Mouse (Mus musculus) midbrain, postnatal 0 days (tissue): ENCODE results near the gene Olfr1342. TPM values are rescaled to one million over a fixed set of nuclear protein-coding genes. Genes with fewer than 3 reads are reported as not detected.

Experiments used
- ATAC-seq: fragments of 200-750 bp; cut with Nextera tagmentation; 2 replicates; pipeline ENCODE4 v1.8.0; 2017; ENCODE audit warnings: moderate number of reproducible peaks, mild to moderate bottlenecking, moderate TSS enrichment, moderate library complexity; ENCODE audit not compliant: low FRiP score
- DNase-seq: peaks from one replicate; pipeline ENCODE4 v3.0.0-alpha.2; 2015; ENCODE audit warnings: low spot score
- H3K27ac ChIP-seq: fragments of 300-500 bp; sonication (generic); 2 replicates; pipeline ENCODE4 v1.5.1; 2014; ENCODE audit warnings: low read depth, mild to moderate bottlenecking, low read length, mixed read lengths
- H3K27me3 ChIP-seq: fragments of 300-500 bp; sonication (generic); 2 replicates; pipeline ENCODE4 v1.6.1; 2014; ENCODE audit warnings: low read length, control low read depth, mixed read lengths; ENCODE audit not compliant: insufficient read depth
- H3K36me3 ChIP-seq: fragments of 300-500 bp; sonication (generic); 2 replicates; pipeline ENCODE4 v1.6.1; 2014; ENCODE audit warnings: low read length, control low read depth, mixed read lengths; ENCODE audit not compliant: insufficient read depth
- H3K4me1 ChIP-seq: fragments of 300-500 bp; sonication (generic); 2 replicates; pipeline ENCODE4 v1.6.1; 2014; ENCODE audit warnings: mild to moderate bottlenecking, control low read depth, antibody characterized with exemption, low read length, mixed read lengths; ENCODE audit not compliant: insufficient read depth
- H3K4me2 ChIP-seq: fragments of 300-500 bp; sonication (generic); 2 replicates; pipeline ENCODE4 v1.6.1; 2014; ENCODE audit warnings: low read depth, mild to moderate bottlenecking, low read length, mixed read lengths; ENCODE audit not compliant: poor library complexity, severe bottlenecking
- H3K4me3 ChIP-seq: fragments of 300-500 bp; sonication (generic); 2 replicates; pipeline ENCODE4 v1.5.1; 2014; ENCODE audit warnings: low read depth, mild to moderate bottlenecking, low read length, moderate library complexity
- H3K9ac ChIP-seq: fragments of 300-500 bp; sonication (generic); replicated peaks from 2 replicates; pipeline ENCODE4 v1.6.1; 2014; ENCODE audit warnings: mild to moderate bottlenecking, low read length, moderate library complexity, mixed read lengths; ENCODE audit not compliant: poor library complexity, severe bottlenecking
- H3K9me3 ChIP-seq: fragments of 300-500 bp; sonication (generic); 2 replicates; pipeline ENCODE4 v1.6.1; 2016; ENCODE audit warnings: low read length, control low read depth
- CTCF ChIP-seq: IDR thresholded peaks from 2 replicates; pipeline ENCODE4 v1.5.1; 2016; ENCODE audit warnings: antibody characterized with exemption, mild to moderate bottlenecking
- WGBS: fragments of 180-500 bp; shearing (Covaris S2); extraction: QIAGEN DNeasy Blood & Tissue Kit; methylation state at CpG from one replicate; pipeline ENCODE4 v1.1.7; 2014; 5-methylcytosine and 5-hydroxymethylcytosine counted together
- polyA plus RNA-seq: library from polyadenylated mRNA; unstranded; fragments of >200 nt; fragmentation: Nextera tagmentation; extraction: Ambion mirVana; gene quantifications from 2 replicates; pipeline ENCODE4 v1.2.1, GENCODE M21; 2015
- total RNA-seq: library from RNA; depleted of rRNA; stranded (reverse); fragments of >200 nt; gene quantifications from 2 replicates; pipeline ENCODE4 v1.2.3, GENCODE M21; 2014; rRNA removed

Gene Olfr1342
- total and polyA plus RNA-seq, 2 experiments from 2014 or later: not detected

GRCm38 (mm10) chr4:118687086-118687485 lies 5.5 kb downstream of the Olfr1342 start:
- Histone ChIP-seq H3K4me1 (no peaks in the 10 kb centered on the region), H3K27ac (no peak overlapping the region), H3K4me3 (no peak overlapping the region), H3K9me3 (no peaks in the 10 kb centered on the region), H3K27me3 (no peaks in the 10 kb centered on the region), H3K9ac (no peak overlapping the region), H3K4me2 (no peak overlapping the region), H3K36me3 (no peaks in the 10 kb centered on the region)
- ATAC-seq (no peak), DNase-seq (no peak)
- 77% methylated on average over 2 of the region's 2 CpGs for WGBS
- no peak for TF ChIP-seq CTCF

DNA sequence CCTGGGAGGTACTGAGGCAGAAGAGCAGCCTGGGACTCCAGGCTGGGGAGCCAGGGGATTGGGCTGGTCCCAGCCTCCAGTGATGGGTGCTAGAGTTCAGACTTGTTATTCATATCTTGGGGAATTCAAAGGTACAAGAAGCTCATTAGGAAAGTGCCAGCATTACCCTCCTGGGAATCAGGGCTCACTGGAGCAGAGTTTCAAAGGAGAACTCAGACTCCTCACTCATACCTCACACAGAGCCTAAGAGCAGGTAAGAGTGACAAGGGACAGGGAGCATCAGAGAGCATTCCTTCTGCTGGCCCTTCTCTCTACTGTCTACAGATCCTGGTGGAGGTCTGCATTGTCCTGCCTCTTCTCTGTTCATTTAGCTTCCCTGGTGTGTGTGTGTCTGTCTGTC lies 33.9 kb downstream of the Olfr1342 start, which contains the start of gene Olfr62:
Olfr62 (plus strand) TSS at position 301 of the 400 bp plus-strand sequence.
- Histone ChIP-seq H3K27me3 (no peaks in the 10 kb centered on the region), H3K36me3 (no peaks in the 10 kb centered on the region), H3K4me3 (no peak within 1 kb of the TSS), H3K4me1 (no peaks in the 10 kb centered on the region), H3K9me3 (no peaks in the 10 kb centered on the region), H3K27ac (no peak within 1 kb of the TSS), H3K4me2 (no peak within 1 kb of the TSS), H3K9ac (no peak within 1 kb of the TSS)
- no peak for TF ChIP-seq CTCF
- DNase-seq (no peak), ATAC-seq (no peak)

DNA sequence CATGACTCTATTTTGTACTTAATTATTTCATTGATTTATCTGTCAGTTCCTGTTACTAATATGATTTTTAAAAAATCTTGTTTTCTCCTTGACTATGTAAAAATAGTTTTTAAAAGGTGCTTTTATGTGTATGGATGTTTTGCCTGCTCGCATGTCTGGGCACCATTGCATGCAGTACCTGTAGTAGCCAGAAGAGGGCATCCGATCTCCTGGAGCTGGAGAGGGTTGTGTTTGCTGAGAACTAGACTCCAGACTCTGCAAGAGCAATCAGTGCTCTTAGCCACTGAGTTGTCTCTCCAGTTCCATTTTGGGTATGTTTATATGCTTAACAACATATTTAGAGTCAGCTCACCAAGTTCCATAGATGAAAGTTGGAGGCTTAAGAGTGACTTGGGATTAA lies 47.3 kb downstream of the Olfr1342 start:
- no peaks in the 10 kb centered on the region for H3K36me3 ChIP-seq
- no peak overlapping the region for H3K4me2 ChIP-seq
- H3K27me3 ChIP-seq: no peaks in the 10 kb centered on the region
- 12% methylated on average over 2 of the region's 2 CpGs for WGBS
- H3K4me3 ChIP-seq: no peak overlapping the region
- no peak overlapping the region for H3K27ac ChIP-seq
- DNase-seq: peak; percentile 22
- no peak for ATAC-seq
- H3K9me3 ChIP-seq: no peaks in the 10 kb centered on the region
- H3K9ac ChIP-seq: no peak overlapping the region
- TF ChIP-seq CTCF: peak; percentile 78
- H3K4me1 ChIP-seq: no peaks in the 10 kb centered on the region

DNA sequence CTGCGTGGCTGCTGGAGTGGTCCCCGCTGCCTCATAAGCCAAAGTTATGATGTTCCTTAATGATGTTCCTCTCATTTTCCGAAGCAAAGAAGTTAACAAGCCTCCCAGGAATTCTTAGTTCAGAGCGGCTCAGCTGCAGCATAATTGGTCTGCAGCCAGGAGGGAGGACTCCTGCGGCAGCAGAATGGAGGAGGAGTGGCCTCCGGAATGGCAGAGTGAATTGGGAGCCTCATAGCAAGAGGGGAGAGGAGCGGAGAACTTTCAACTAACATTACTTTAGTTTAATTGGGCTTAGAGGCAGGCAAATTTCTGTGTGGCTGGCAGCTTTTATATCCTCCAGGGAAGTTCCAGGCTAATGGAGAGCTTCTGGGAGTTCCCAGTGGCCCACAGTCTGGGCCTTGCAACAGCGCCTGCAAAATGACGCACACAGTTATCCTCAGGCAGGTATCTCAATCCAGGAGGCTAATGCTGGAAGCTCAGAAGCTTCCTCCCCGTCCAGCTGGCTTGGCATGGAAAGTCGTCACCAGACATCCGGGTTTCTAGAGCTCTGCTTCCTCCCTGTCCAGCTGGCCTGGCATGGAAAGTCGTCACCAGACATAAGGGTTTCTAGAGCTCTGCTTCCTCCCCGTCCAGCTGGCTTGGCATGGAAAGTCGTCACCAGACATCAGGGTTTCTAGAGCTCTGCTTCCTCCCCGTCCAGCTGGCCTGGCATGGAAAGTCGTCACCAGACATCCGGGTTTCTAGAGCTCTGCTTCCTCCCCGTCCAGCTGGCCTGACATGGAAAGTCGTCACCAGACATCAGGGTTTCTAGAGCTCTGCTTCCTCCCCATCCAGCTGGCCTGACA lies 50.0 kb downstream of the Olfr1342 start:
- no peak for TF ChIP-seq CTCF
- DNase-seq (peak; percentile 71), ATAC-seq (no peak)
- H3K4me3 ChIP-seq: no peak overlapping the region
- H3K9ac ChIP-seq: no peak overlapping the region
- H3K9me3 ChIP-seq: no peaks in the 10 kb centered on the region
- H3K36me3 ChIP-seq: no peaks in the 10 kb centered on the region
- WGBS: 44% methylated on average over 20 of the region's 20 CpGs
- no peak overlapping the region for H3K27ac ChIP-seq
- H3K4me1 ChIP-seq: no peaks in the 10 kb centered on the region
- no peaks in the 10 kb centered on the region for H3K27me3 ChIP-seq
- no peak overlapping the region for H3K4me2 ChIP-seq

Other genes starting within 250 kb of the Olfr1342 start
- gene Mpl, start 235.2 kb downstream of the Olfr1342 start, total RNA-seq: 0.11 TPM in 1 of 2 replicates, not detected in the other
- 0.11 and 0.15 TPM in 2 replicates for gene Mpl, start 235.2 kb downstream of the Olfr1342 start, polyA plus RNA-seq
- gene Tie1, start 202.7 kb downstream of the Olfr1342 start, total RNA-seq: 15.7 and 17.2 TPM in 2 replicates
- gene Tie1, start 202.7 kb downstream of the Olfr1342 start, polyA plus RNA-seq: 9.9 and 10.3 TPM in 2 replicates
- not detected in 2 replicates for gene 2610528J11Rik, start 165.8 kb downstream of the Olfr1342 start, total RNA-seq
- not detected in 2 replicates for gene 2610528J11Rik, start 165.8 kb downstream of the Olfr1342 start, polyA plus RNA-seq
- gene Tmem125, start 148.7 kb downstream of the Olfr1342 start, total RNA-seq: 0.19 and 0.22 TPM in 2 replicates
- 0.14 and 0.23 TPM in 2 replicates for gene Tmem125, start 148.7 kb downstream of the Olfr1342 start, polyA plus RNA-seq
- gene Cfap57, start 72.0 kb downstream of the Olfr1342 start, total RNA-seq: 0.82 and 1.1 TPM in 2 replicates
- gene Cfap57, start 72.0 kb downstream of the Olfr1342 start, polyA plus RNA-seq: 1.4 TPM in 2 replicates
- gene Ebna1bp2, start 72.0 kb downstream of the Olfr1342 start, total RNA-seq: 29.4 and 40.7 TPM in 2 replicates
- 76.7 and 83.8 TPM in 2 replicates for gene Ebna1bp2, start 72.0 kb downstream of the Olfr1342 start, polyA plus RNA-seq
- not detected in 2 replicates for gene Olfr62, start 33.8 kb downstream of the Olfr1342 start, total RNA-seq
- gene Olfr62, start 33.8 kb downstream of the Olfr1342 start, polyA plus RNA-seq: not detected in 2 replicates
- gene Olfr1341, start 10.8 kb upstream of the Olfr1342 start, total RNA-seq: not detected in 2 replicates
- gene Olfr1341, start 10.8 kb upstream of the Olfr1342 start, polyA plus RNA-seq: not detected in 2 replicates
- not detected in 2 replicates for gene Olfr1340, start 27.4 kb upstream of the Olfr1342 start, total RNA-seq
- not detected in 2 replicates for gene Olfr1340, start 27.4 kb upstream of the Olfr1342 start, polyA plus RNA-seq
- not detected in 2 replicates for gene Olfr1339, start 39.4 kb upstream of the Olfr1342 start, total RNA-seq
- gene Olfr1339, start 39.4 kb upstream of the Olfr1342 start, polyA plus RNA-seq: not detected in 2 replicates
- gene Olfr1338, start 66.0 kb upstream of the Olfr1342 start, total RNA-seq: not detected in 2 replicates
- not detected in 2 replicates for gene Olfr1338, start 66.0 kb upstream of the Olfr1342 start, polyA plus RNA-seq
- gene Olfr1337, start 89.8 kb upstream of the Olfr1342 start, total RNA-seq: not detected in 2 replicates
- not detected in 2 replicates for gene Olfr1337, start 89.8 kb upstream of the Olfr1342 start, polyA plus RNA-seq
- not detected in 2 replicates for gene Olfr1335, start 117.2 kb upstream of the Olfr1342 start, total RNA-seq
- not detected in 2 replicates for gene Olfr1335, start 117.2 kb upstream of the Olfr1342 start, polyA plus RNA-seq
- not detected in 2 replicates for gene Olfr1333, start 143.5 kb upstream of the Olfr1342 start, total RNA-seq
- not detected in 2 replicates for gene Olfr1333, start 143.5 kb upstream of the Olfr1342 start, polyA plus RNA-seq
- gene Olfr1331, start 171.9 kb upstream of the Olfr1342 start, total RNA-seq: not detected in 2 replicates
- gene Olfr1331, start 171.9 kb upstream of the Olfr1342 start, polyA plus RNA-seq: not detected in 2 replicates
- gene Olfr1330, start 195.8 kb upstream of the Olfr1342 start, total RNA-seq: not detected in 2 replicates
- gene Olfr1330, start 195.8 kb upstream of the Olfr1342 start, polyA plus RNA-seq: not detected in 2 replicates
- gene Olfr1329, start 224.7 kb upstream of the Olfr1342 start, total RNA-seq: not detected in 2 replicates
- not detected in 2 replicates for gene Olfr1329, start 224.7 kb upstream of the Olfr1342 start, polyA plus RNA-seq
- not detected in 2 replicates for gene Olfr1328, start 245.9 kb upstream of the Olfr1342 start, total RNA-seq
- gene Olfr1328, start 245.9 kb upstream of the Olfr1342 start, polyA plus RNA-seq: not detected in 2 replicates